Mouse (Mus musculus) MEL (cell line): Measurements from ENCODE around the gene Mast1. TPM values are rescaled to one million over a fixed set of nuclear protein-coding genes. Genes with fewer than 3 reads are reported as not detected.
A peak's percentile ranks its signal among the peaks of the same experiment; 100 is the strongest.

Experiments
- DNase-seq: peaks from one replicate; pipeline ENCODE4 v3.0.0; 2011; ENCODE audit warnings: low read depth, low spot score
- H3K27ac ChIP-seq: 2 replicates; pipeline ENCODE4 v1.5.1; 2012; ENCODE audit warnings: low read depth, mild to moderate bottlenecking, control low read depth, low read length, moderate library complexity; ENCODE audit not compliant: control insufficient read depth
- H3K27me3 ChIP-seq, 2 experiments: fragments of 150-350 bp in 1 of 2; sonication (generic) in 1 of 2; 2 replicates each; pipeline ENCODE4 v1.6.1; 2012; ENCODE audit warnings: low read length in 2 of 2, mild to moderate bottlenecking in 2 of 2, improper control_type of control experiment in 1 of 2, moderate library complexity in 1 of 2; ENCODE audit not compliant: insufficient read depth in 2 of 2, control insufficient read depth in 1 of 2
- H3K36me3 ChIP-seq, 2 experiments: 2 replicates each; pipeline ENCODE4 v1.6.1; 2012 to 2014; ENCODE audit warnings: low read length in 2 of 2, improper control_type of control experiment in 1 of 2, inconsistent platforms in 1 of 2, mild to moderate bottlenecking in 1 of 2; ENCODE audit not compliant: insufficient read depth in 2 of 2, control insufficient read depth in 1 of 2
- H3K4me1 ChIP-seq, 2 experiments: fragments of 150-350 bp in 1 of 2; sonication (generic) in 1 of 2; 2 replicates each; pipeline ENCODE4 v1.6.1; 2012; ENCODE audit warnings: low read length in 2 of 2, improper control_type of control experiment in 1 of 2, mild to moderate bottlenecking in 1 of 2; ENCODE audit not compliant: insufficient read depth in 2 of 2, control insufficient read depth in 1 of 2
- H3K4me3 ChIP-seq, 2 experiments: fragments of 150-350 bp in 1 of 2; sonication (generic) in 1 of 2; 2 replicates each; pipeline ENCODE4 v1.5.1; 2012; ENCODE audit warnings: low read depth in 2 of 2, low read length in 2 of 2, mild to moderate bottlenecking in 2 of 2, moderate library complexity in 2 of 2, control low read depth in 1 of 2, improper control_type of control experiment in 1 of 2; ENCODE audit not compliant: control insufficient read depth in 1 of 2, insufficient read depth in 1 of 2
- H3K79me2 ChIP-seq: 2 replicates; pipeline ENCODE4 v1.6.1; 2012; ENCODE audit warnings: mild to moderate bottlenecking, low read length, moderate library complexity; ENCODE audit not compliant: control insufficient read depth, poor library complexity, insufficient read depth
- H3K9ac ChIP-seq: 2 replicates; pipeline ENCODE4 v1.6.1; 2012; ENCODE audit warnings: low read depth, mild to moderate bottlenecking, control low read depth, low read length, moderate library complexity; ENCODE audit not compliant: control insufficient read depth, poor library complexity, severe bottlenecking
- H3K9me3 ChIP-seq: fragments of 150-350 bp; sonication (generic); replicated peaks from 2 replicates; pipeline ENCODE4 v1.6.1; 2012; ENCODE audit warnings: mild to moderate bottlenecking, low read length, improper control_type of control experiment, moderate library complexity; ENCODE audit not compliant: insufficient read depth
- CHD1 ChIP-seq: IDR thresholded peaks from 2 replicates; pipeline ENCODE4 v1.6.1; 2012; ENCODE audit warnings: low read depth, mild to moderate bottlenecking, inconsistent platforms, low read length, improper control_type of control experiment
- CHD2 ChIP-seq: IDR thresholded peaks from 2 replicates; pipeline ENCODE4 v1.6.1; 2011; ENCODE audit warnings: low read length, improper control_type of control experiment
- CTCF ChIP-seq, 3 experiments: IDR thresholded peaks in 2 of 3; conservative IDR thresholded peaks in 1 of 3; 2 replicates each; pipeline ENCODE4 v1.5.1; 2011 to 2012; ENCODE audit warnings: low read length in 3 of 3, low read depth in 2 of 3, mild to moderate bottlenecking in 2 of 3, improper control_type of control experiment in 1 of 3, inconsistent platforms in 1 of 3, mixed read lengths in 1 of 3, moderate library complexity in 1 of 3; ENCODE audit not compliant: control insufficient read depth in 1 of 3, insufficient read depth in 1 of 3, poor library complexity in 1 of 3, severe bottlenecking in 1 of 3
- ETS1 ChIP-seq: IDR thresholded peaks from 2 replicates; pipeline ENCODE4 v1.6.1; 2012; ENCODE audit warnings: low read depth, mild to moderate bottlenecking, inconsistent platforms, low read length, improper control_type of control experiment, moderate library complexity
- MAX ChIP-seq: IDR thresholded peaks from 2 replicates; pipeline ENCODE4 v1.6.1; 2011; ENCODE audit warnings: low read length, improper control_type of control experiment
- MEF2A ChIP-seq: IDR thresholded peaks from 2 replicates; pipeline ENCODE4 v1.6.1; 2014; ENCODE audit warnings: low read depth, mild to moderate bottlenecking, inconsistent platforms, low read length, improper control_type of control experiment; ENCODE audit not compliant: poor library complexity, insufficient replicate concordance, severe bottlenecking; ENCODE audit errors: extremely low read depth
- MXI1 ChIP-seq: IDR thresholded peaks from 2 replicates; pipeline ENCODE4 v1.6.1; 2011; ENCODE audit warnings: mild to moderate bottlenecking, low read depth, low read length, improper control_type of control experiment
- MYB ChIP-seq: IDR thresholded peaks from 2 replicates; pipeline ENCODE4 v1.6.1; 2011; ENCODE audit warnings: mild to moderate bottlenecking, low read depth, low read length, improper control_type of control experiment
- POLR2A ChIP-seq, 2 experiments: IDR thresholded peaks; 2 replicates each; pipeline ENCODE4 v1.6.1; 2011 to 2012; ENCODE audit warnings: low read length in 2 of 2, mild to moderate bottlenecking in 2 of 2, control low read depth in 1 of 2, improper control_type of control experiment in 1 of 2, low read depth in 1 of 2, moderate library complexity in 1 of 2; ENCODE audit not compliant: control insufficient read depth in 1 of 2, insufficient read depth in 1 of 2, poor library complexity in 1 of 2
- POLR2AphosphoS2 ChIP-seq: IDR thresholded peaks from 2 replicates; pipeline ENCODE4 v1.6.1; 2011; ENCODE audit warnings: low read length, improper control_type of control experiment
- POLR2AphosphoS5 ChIP-seq: IDR thresholded peaks from 2 replicates; pipeline ENCODE4 v1.6.1; 2012; ENCODE audit warnings: low read depth, borderline replicate concordance, mild to moderate bottlenecking, inconsistent platforms, low read length, moderate library complexity, mixed read lengths
- RAD21 ChIP-seq: IDR thresholded peaks from 2 replicates; pipeline ENCODE4 v1.6.1; 2011; ENCODE audit warnings: mild to moderate bottlenecking, low read depth, low read length, improper control_type of control experiment
- SIN3A ChIP-seq: IDR thresholded peaks from 2 replicates; pipeline ENCODE4 v1.6.1; 2012; ENCODE audit warnings: low read length, improper control_type of control experiment, inconsistent platforms
- TAL1 ChIP-seq: IDR thresholded peaks from 2 replicates; pipeline ENCODE4 v1.6.1; 2012; ENCODE audit warnings: mild to moderate bottlenecking, inconsistent platforms, low read length, moderate library complexity, mixed read lengths
- TBP ChIP-seq: IDR thresholded peaks from 2 replicates; pipeline ENCODE4 v1.8.0; 2011; ENCODE audit warnings: low read depth, low read length, improper control_type of control experiment
- UBTF ChIP-seq: IDR thresholded peaks from 2 replicates; pipeline ENCODE4 v1.6.1; 2012; ENCODE audit warnings: low read depth, mild to moderate bottlenecking, inconsistent platforms, low read length, improper control_type of control experiment, moderate library complexity, borderline replicate concordance; ENCODE audit not compliant: insufficient read depth
- USF1 ChIP-seq: IDR thresholded peaks from 2 replicates; pipeline ENCODE4 v1.6.1; 2014; ENCODE audit warnings: low read depth, mild to moderate bottlenecking, inconsistent platforms, low read length, improper control_type of control experiment, moderate library complexity
- USF2 ChIP-seq, 2 experiments: IDR thresholded peaks; 2 replicates each; pipeline ENCODE4 v1.6.1; 2011 to 2012; ENCODE audit warnings: improper control_type of control experiment in 2 of 2, low read length in 2 of 2, borderline replicate concordance in 1 of 2, inconsistent platforms in 1 of 2, low read depth in 1 of 2, mild to moderate bottlenecking in 1 of 2; ENCODE audit not compliant: insufficient read depth in 1 of 2
- polyA plus RNA-seq, 2 experiments: library from polyadenylated mRNA; stranded (reverse) in 1 of 2; unstranded in 1 of 2; fragments of >175 nt in 1 of 2; fragments of >200 nt in 1 of 2; gene quantifications; 2 replicates each; pipeline versions ENCODE4 v1.2.1 to v1.2.4; 2012; ENCODE audit warnings: low replicate concordance in 2 of 2, low read depth in 1 of 2; ENCODE audit not compliant: insufficient read length in 2 of 2, insufficient read depth in 1 of 2, missing spikeins in 1 of 2
- total RNA-seq: library from RNA; depleted of rRNA; stranded (reverse); fragments of 300-350 nt; gene quantifications from 2 replicates; pipeline ENCODE4 v1.2.3, GENCODE M21; 2012

The Mast1 gene
- total and polyA plus RNA-seq, 3 experiments: 0.77 to 4.5 TPM; not detected in 1

- TF ChIP-seq RAD21 (no peak), TBP (0 out of 2 replicates have a peak, but pooled peaks have one; percentile 63), UBTF (no peak), TAL1 (peak; percentile 49), MAX (peak; percentile 73; the same call in 1 of the 2 replicates), CHD2 (peak; percentile 22; the same call in 1 of the 2 replicates), USF1 (no peak; the same call in 1 of the 2 replicates), ETS1 (0 out of 2 replicates have a peak, but pooled peaks have one; percentile 25), CTCF (IDR thresholded peaks at IDR 0.05 in 2 of 3, conservative IDR thresholded peaks at IDR 0.05 in 1 of 3; ENCODE audit: control insufficient read depth in 1 of 3, insufficient read depth in 1 of 3, low read depth in 2 of 3, low read length in 3 of 3, poor library complexity in 1 of 3, severe bottlenecking in 1 of 3) (no peak), MXI1 (peak; percentile 70), CHD1 (0 out of 2 replicates have a peak, but pooled peaks have one; percentile 55)
Observed at GRCm38 (mm10) chr8:84912895-84913501, 24.2 kb downstream of the Mast1 start (continued).

GRCm38 (mm10) chr8:84912391-84912790 lies 24.8 kb downstream of the Mast1 start:
- H3K79me2 ChIP-seq: peaks cover 35% of the 10 kb centered on the region
- H3K9me3 ChIP-seq: no peaks in the 10 kb centered on the region
- peak overlapping the region in 1 of 2 experiments; percentile 38; a peak in 1 of 4 replicates for H3K4me3 ChIP-seq
- TF ChIP-seq SIN3A: no peak
- no peak for TF ChIP-seq POLR2AphosphoS5
- no peak for TF ChIP-seq MAX
- TF ChIP-seq MXI1: no peak
- peaks cover 2 to 39% of the 10 kb centered on the region in 2 experiments; a peak in 3 of 4 replicates for H3K4me1 ChIP-seq
- peak overlapping the region; percentile 96 for H3K27ac ChIP-seq
- H3K27me3 ChIP-seq: no peaks in the 10 kb centered on the region
- no peak for DNase-seq
- H3K36me3 ChIP-seq: peaks cover 0 to 31% of the 10 kb centered on the region in 2 experiments; a peak in 2 of 4 replicates
- H3K9ac ChIP-seq: peak overlapping the region; percentile 69

- H3K4me3 ChIP-seq: no peak overlapping the region
- TF ChIP-seq USF2 (IDR thresholded peaks at IDR 0.05; ENCODE audit: borderline replicate concordance in 1 of 2, insufficient read depth in 1 of 2, low read depth in 1 of 2, low read length in 2 of 2) (no peak), POLR2A (IDR thresholded peaks at IDR 0.05; ENCODE audit: control insufficient read depth in 1 of 2, insufficient read depth in 1 of 2, low read depth in 1 of 2, low read length in 2 of 2, poor library complexity in 1 of 2) (peak in 1 of 2 experiments; percentile 37; a peak in 2 of 4 replicates), POLR2AphosphoS5 (no peak), POLR2AphosphoS2 (0 out of 2 replicates have a peak, but pooled peaks have one; percentile 65), MEF2A (no peak), MYB (no peak)
Observed at GRCm38 (mm10) chr8:84911854-84912253, 25.3 kb downstream of the Mast1 start.

More at GRCm38 (mm10) chr8:84911854-84912253, 25.3 kb downstream of the Mast1 start:
- no peak overlapping the region for H3K27ac ChIP-seq
- H3K36me3 ChIP-seq: peaks cover 0 to 31% of the 10 kb centered on the region in 2 experiments; a peak in 2 of 4 replicates
- H3K27me3 ChIP-seq: no peaks in the 10 kb centered on the region
- H3K9ac ChIP-seq: no peak overlapping the region
- peaks cover 2 to 40% of the 10 kb centered on the region in 2 experiments; a peak in 3 of 4 replicates for H3K4me1 ChIP-seq
- peaks cover 35% of the 10 kb centered on the region for H3K79me2 ChIP-seq
- no peaks in the 10 kb centered on the region for H3K9me3 ChIP-seq
- no peak for DNase-seq
